Mouse (Mus musculus) G1E (cell line): Measurements from ENCODE around the gene Myh9. TPM values are rescaled to one million over a fixed set of nuclear protein-coding genes. Genes with fewer than 3 reads are reported as not detected.

Source experiments
- ATAC-seq: 2 replicates; pipeline ENCODE4 v1.8.0; 2016; ENCODE audit warnings: mild to moderate bottlenecking; ENCODE audit not compliant: insufficient number of reproducible peaks, poor library complexity, low FRiP score, severe bottlenecking; ENCODE audit errors: extremely low read depth
- DNase-seq: peaks from one replicate; pipeline ENCODE4 v3.0.0; 2012; ENCODE audit warnings: low spot score
- H3K27me3 ChIP-seq: 2 replicates; pipeline ENCODE4 v1.6.1; 2012; ENCODE audit warnings: mild to moderate bottlenecking, low read length, inconsistent platforms; ENCODE audit not compliant: insufficient read depth
- H3K36me3 ChIP-seq: replicated peaks from 2 replicates; pipeline ENCODE3; 2012; ENCODE audit warnings: mild to moderate bottlenecking, inconsistent platforms
- H3K4me1 ChIP-seq: 2 replicates; pipeline ENCODE4 v1.6.1; 2012; ENCODE audit warnings: low read depth, low read length, inconsistent platforms, mixed read lengths; ENCODE audit not compliant: insufficient read depth
- H3K4me3 ChIP-seq: 2 replicates; pipeline ENCODE4 v1.5.1; 2012; ENCODE audit warnings: low read depth, mild to moderate bottlenecking, inconsistent platforms, low read length, moderate library complexity, mixed read lengths
- H3K9me3 ChIP-seq: replicated peaks from 2 replicates; pipeline ENCODE4 v1.6.1; 2012; ENCODE audit warnings: inconsistent platforms
- CTCF ChIP-seq: IDR thresholded peaks from 2 replicates; pipeline ENCODE4 v1.5.1; 2012; ENCODE audit warnings: low read depth, low read length, inconsistent platforms, mixed read lengths
- GATA1 ChIP-seq: IDR thresholded peaks from 2 replicates; pipeline ENCODE4 v1.6.1; 2012; ENCODE audit warnings: borderline replicate concordance, low read length, inconsistent platforms, mixed read lengths
- GATA2 ChIP-seq: IDR thresholded peaks from 2 replicates; pipeline ENCODE4 v1.6.1; 2012; ENCODE audit warnings: low read depth, low read length, inconsistent platforms, borderline replicate concordance
- POLR2AphosphoS5 ChIP-seq: IDR thresholded peaks from 2 replicates; pipeline ENCODE4 v1.6.1; 2012; ENCODE audit warnings: low read depth, low read length, inconsistent platforms; ENCODE audit not compliant: insufficient replicate concordance
- TAL1 ChIP-seq: conservative IDR thresholded peaks from 2 replicates; pipeline ENCODE4 v1.6.1; 2012; ENCODE audit warnings: low read depth, low read length, inconsistent platforms, mixed read lengths
- polyA plus RNA-seq: library from polyadenylated mRNA; stranded (reverse); fragments of >175 nt; gene quantifications from 2 replicates; pipeline ENCODE4 v1.2.3, GENCODE M21; 2012
- total RNA-seq, 2 experiments: library from RNA; stranded (forward) in 1 of 2; stranded (reverse) in 1 of 2; fragments of 200-1000 nt in 1 of 2; fragments of >200 nt in 1 of 2; fragmentation: Nextera tagmentation in 1 of 2; gene quantifications; 2 replicates each; pipeline ENCODE4 v1.2.3; 2014 to 2017

Gene Myh9
- total and polyA plus RNA-seq, 3 experiments, result 132 to 198 (median 171) TPM

DNA sequence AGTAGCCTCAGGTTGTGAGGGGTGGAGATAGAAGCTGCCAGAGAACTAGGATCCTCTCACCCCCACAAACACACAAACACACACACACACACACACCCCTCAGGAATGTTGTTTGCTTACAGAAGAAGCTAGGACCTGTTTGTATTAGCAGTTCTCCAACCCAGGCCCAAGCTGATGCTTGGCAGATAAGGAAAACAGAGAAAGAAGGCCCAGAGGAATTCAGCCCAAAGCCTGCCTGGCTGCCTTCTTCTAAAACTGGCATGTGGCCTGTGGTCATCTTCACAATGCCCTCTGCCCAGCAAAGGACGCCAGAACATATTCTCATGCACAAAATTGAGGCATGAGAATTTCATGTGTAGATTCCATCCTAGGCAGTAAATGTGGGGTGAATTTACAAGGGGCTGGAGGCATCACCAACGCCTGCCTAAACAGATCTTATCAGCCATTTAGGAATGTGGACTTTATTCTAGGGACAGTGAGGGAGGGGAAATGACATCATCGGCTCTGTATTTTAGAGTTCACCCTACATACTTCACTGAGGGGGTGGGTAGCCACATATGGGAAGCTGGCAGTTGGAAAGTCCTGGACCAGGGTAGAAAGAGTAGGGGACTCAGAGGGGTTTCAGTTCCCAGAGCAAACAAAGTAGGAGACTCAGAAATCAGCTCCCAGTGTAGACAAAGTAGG, 21.4 kb downstream of the Myh9 start:
- Histone ChIP-seq H3K9me3 (no peaks in the 10 kb centered on the region), H3K4me1 (peaks cover 69% of the 10 kb centered on the region), H3K36me3 (peaks cover 90% of the 10 kb centered on the region), H3K27me3 (no peaks in the 10 kb centered on the region), H3K4me3 (no peak overlapping the region)
- DNase-seq (no peak), ATAC-seq (no peak)
- no peak for TF ChIP-seq GATA2
- TF ChIP-seq CTCF, result no peak
- no peak for TF ChIP-seq POLR2AphosphoS5
- TF ChIP-seq TAL1, result no peak
- no peak for TF ChIP-seq GATA1

DNA sequence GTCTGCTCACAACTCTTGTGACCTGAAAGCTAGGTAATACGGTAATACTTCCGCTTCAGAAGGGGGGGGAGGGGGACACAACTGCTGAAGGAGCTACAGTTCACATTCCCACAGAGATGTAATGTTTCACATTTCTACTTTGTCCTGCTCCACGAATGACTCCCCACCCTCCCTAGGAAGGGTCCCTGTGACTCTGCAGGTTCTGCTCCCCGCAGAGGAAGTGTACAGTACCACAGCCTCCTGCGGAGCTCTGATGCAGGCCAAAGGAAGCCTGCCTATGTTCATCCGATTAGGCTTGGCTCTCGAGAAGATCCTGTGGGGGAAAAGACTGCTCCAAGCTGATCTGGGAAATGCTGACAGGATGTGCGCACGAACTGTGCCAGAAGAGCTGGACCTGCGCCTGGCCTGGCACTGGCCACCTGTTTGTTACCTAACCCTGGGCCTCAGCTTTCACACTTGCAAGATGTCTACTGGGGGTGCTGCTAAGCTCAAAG, 22.0 kb downstream of the Myh9 start:
- ATAC-seq (no peak; the same call in 1 of the 2 replicates), DNase-seq (no peak)
- no peaks in the 10 kb centered on the region for H3K27me3 ChIP-seq
- H3K4me1 ChIP-seq, result peaks cover 67% of the 10 kb centered on the region
- H3K36me3 ChIP-seq, result peaks cover 88% of the 10 kb centered on the region
- no peak overlapping the region for H3K4me3 ChIP-seq
- no peaks in the 10 kb centered on the region for H3K9me3 ChIP-seq
- TF ChIP-seq CTCF (no peak), GATA1 (no peak), GATA2 (no peak), TAL1 (no peak), POLR2AphosphoS5 (no peak)

DNA sequence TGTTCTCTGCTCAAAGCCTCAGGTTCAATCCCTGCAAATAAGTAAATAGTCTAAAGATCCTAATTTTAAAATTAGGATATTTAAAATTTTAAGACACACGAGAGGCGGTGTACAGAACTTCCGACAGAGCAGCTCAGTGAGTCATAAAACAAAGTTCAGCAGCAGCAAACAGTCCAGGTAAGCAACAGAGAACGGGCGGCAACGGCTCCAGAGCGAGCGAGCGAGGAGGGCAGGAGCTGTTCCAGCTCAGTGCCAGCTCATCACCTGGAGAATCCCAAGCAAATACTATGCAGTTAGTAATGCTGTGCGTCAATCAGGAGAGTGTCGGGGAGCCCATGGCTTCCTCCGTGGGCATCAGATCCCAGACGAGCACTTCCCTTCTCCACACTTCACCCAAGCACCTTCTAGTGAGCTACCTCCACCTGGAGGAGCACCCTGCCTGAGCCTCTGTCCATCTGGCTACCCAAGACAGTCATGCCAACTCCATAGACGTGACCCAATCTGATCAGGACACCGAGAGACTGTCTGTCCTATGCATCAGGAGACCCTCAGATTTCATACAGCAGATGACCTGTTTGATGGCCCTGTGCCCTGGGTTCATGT, 23.3 kb downstream of the Myh9 start:
- ATAC-seq (no peak), DNase-seq (no peak)
- Histone ChIP-seq H3K4me1 (peaks cover 56% of the 10 kb centered on the region), H3K4me3 (no peak overlapping the region), H3K9me3 (no peaks in the 10 kb centered on the region), H3K27me3 (no peaks in the 10 kb centered on the region), H3K36me3 (peaks cover 92% of the 10 kb centered on the region)
- TF ChIP-seq GATA1 (no peak), CTCF (no peak), POLR2AphosphoS5 (no peak), TAL1 (no peak), GATA2 (no peak)

DNA sequence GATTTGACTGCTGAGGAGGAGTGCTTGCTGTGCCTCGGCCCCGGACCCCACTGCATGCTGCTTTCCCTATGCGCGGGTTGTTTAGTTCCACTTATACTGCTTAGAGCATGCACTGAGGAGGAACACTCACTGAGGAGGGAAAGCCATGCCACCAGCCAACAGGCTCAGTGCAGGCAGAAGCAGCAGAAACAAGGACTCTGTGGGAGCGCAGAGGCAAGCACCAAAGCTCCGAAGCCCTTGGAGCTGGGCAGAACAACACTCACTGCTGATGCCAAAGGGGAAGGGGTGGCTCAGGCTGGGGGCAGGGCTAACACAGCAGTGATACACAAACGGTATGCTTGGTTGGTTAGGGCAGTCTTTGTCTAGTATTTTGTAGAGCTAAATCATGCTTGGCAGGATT, 24.6 kb downstream of the Myh9 start:
- TF ChIP-seq CTCF (no peak), TAL1 (no peak), POLR2AphosphoS5 (no peak), GATA1 (no peak)
- Histone ChIP-seq H3K4me3 (no peak overlapping the region), H3K36me3 (peaks cover 95% of the 10 kb centered on the region), H3K4me1 (peaks cover 45% of the 10 kb centered on the region), H3K9me3 (no peaks in the 10 kb centered on the region), H3K27me3 (no peaks in the 10 kb centered on the region)
- ATAC-seq, result no peak
- DNase-seq, result no peak

DNA sequence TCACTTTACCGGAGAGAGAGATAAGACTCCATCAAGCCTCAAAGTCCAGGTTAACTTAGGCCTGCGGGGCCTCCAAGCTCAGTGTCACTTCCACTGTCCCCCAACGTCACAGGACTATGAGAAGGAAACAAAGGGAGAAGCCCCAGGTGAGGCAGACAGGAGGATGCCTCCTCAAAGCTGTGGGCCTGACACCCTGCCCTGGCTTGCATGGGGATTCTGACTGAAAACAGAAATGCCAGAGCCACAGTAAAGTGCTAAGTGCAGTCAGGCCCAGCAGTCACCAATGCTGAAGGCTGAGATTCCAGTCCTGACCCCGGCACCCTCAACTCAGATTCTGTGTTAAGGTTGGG, 25.4 kb downstream of the Myh9 start:
- H3K4me3 ChIP-seq, result no peak overlapping the region
- H3K9me3 ChIP-seq, result no peaks in the 10 kb centered on the region
- DNase-seq, result no peak
- no peak for ATAC-seq
- H3K27me3 ChIP-seq, result no peaks in the 10 kb centered on the region
- H3K4me1 ChIP-seq, result peaks cover 37% of the 10 kb centered on the region
- TF ChIP-seq GATA1 (no peak), TAL1 (no peak), CTCF (no peak), POLR2AphosphoS5 (no peak), GATA2 (no peak)
- H3K36me3 ChIP-seq, result peaks cover 95% of the 10 kb centered on the region

DNA sequence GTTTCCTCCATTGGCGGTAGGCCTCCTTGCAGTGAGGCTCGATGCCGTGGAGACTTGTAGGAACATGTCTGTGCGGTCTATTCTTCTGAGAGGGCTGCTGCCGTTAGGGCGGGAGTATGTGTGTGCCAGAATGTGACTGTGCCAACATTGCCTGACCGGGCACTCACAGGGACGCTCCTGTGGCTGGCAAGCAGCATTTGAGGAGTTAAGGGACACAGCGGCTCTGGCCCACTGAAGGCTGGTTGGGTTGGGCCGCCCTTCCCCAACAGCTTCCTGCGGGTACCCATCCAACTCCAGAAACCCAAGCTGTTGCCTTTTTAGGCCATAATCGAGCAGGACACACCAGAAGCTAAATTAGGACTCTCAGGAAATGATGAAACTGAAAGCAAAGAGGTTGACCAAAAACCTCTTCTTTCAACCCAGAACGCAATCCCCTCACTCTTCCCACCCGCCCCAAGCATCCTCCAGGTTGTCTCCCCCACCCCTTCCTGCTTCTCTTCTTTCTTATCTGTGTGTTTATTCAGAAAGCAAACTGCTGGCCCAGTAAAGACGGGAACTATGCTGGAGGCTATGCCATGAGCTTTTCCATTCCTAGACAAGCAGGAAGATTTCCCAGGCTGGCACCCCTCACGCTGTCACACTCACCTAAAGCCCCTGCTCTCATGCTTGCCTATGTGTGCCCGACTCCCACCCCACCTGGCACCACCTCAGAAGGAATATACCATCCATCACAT, 25.9 kb downstream of the Myh9 start:
- Histone ChIP-seq H3K36me3 (peaks cover 95% of the 10 kb centered on the region), H3K27me3 (no peaks in the 10 kb centered on the region), H3K4me1 (peaks cover 32% of the 10 kb centered on the region), H3K9me3 (no peaks in the 10 kb centered on the region), H3K4me3 (no peak overlapping the region)
- TF ChIP-seq TAL1 (no peak), CTCF (no peak), GATA1 (no peak), POLR2AphosphoS5 (no peak), GATA2 (no peak)
- no peak for DNase-seq
- no peak for ATAC-seq
